Mouse (Mus musculus): ENCODE measurements around the gene Ltbr. TPM values are rescaled to one million over a fixed set of nuclear protein-coding genes. Genes with fewer than 3 reads are reported as not detected.

Gene Ltbr
- total and polyA plus RNA-seq, 2 experiments from 2014 or later, result 18.1 to 34.4 TPM

- Histone ChIP-seq H3K4me1 (ENCODE audit: insufficient read depth, low read length) (peaks cover 18% of the 10 kb centered on the region), H3K9ac (replicated peaks; ENCODE audit: low read length) (no peak overlapping the region), H3K27me3 (ENCODE audit: insufficient read depth, low read length) (peaks cover 3% of the 10 kb centered on the region; the same call in 1 of the 2 replicates), H3K9me3 (ENCODE audit: low read length) (no peaks in the 10 kb centered on the region), H3K27ac (no peak overlapping the region), H3K4me3 (ENCODE audit: low read length) (no peak overlapping the region), H3K36me3 (ENCODE audit: insufficient read depth, low read length) (no peaks in the 10 kb centered on the region), H3K4me2 (ENCODE audit: low read depth, low read length) (no peak overlapping the region)
- no peak for DNase-seq (ENCODE audit: low spot score)
- WGBS, result 77% methylated on average over 6 of the region's 6 CpGs
- TF ChIP-seq CTCF (IDR thresholded peaks at IDR 0.05; ENCODE audit: low read depth), result no peak
- ATAC-seq, result no peak
Observed at GRCm38 (mm10) chr6:125314746-125315145, 1.1 kb upstream of the Ltbr start.

- DNase-seq (ENCODE audit: low spot score) (no peak), ATAC-seq (peak; percentile 43)
- TF ChIP-seq CTCF (IDR thresholded peaks at IDR 0.05; ENCODE audit: low read depth), result no peak
- 39% methylated on average over 7 of the region's 7 CpGs for WGBS
- H3K9me3 ChIP-seq (ENCODE audit: low read length), result no peaks in the 10 kb centered on the region
- H3K9ac ChIP-seq (replicated peaks; ENCODE audit: low read length), result peak overlapping the region; percentile 59
- peak overlapping the region; percentile 34 for H3K4me3 ChIP-seq (ENCODE audit: low read length)
- H3K36me3 ChIP-seq (ENCODE audit: insufficient read depth, low read length), result no peaks in the 10 kb centered on the region
- no peaks in the 10 kb centered on the region for H3K27me3 ChIP-seq (ENCODE audit: insufficient read depth, low read length)
- no peak overlapping the region for H3K27ac ChIP-seq
- H3K4me1 ChIP-seq (ENCODE audit: insufficient read depth, low read length), result peaks cover 18% of the 10 kb centered on the region
- H3K4me2 ChIP-seq (ENCODE audit: low read depth, low read length), result peak overlapping the region; percentile 56
Observed at GRCm38 (mm10) chr6:125314231-125314563, 512 bp upstream of the Ltbr start.

GRCm38 (mm10) chr6:125312581-125313355 lies 917 bp downstream of the Ltbr start:
- ATAC-seq (no peak), DNase-seq (ENCODE audit: low spot score) (peak; percentile 5)
- TF ChIP-seq CTCF (IDR thresholded peaks at IDR 0.05; ENCODE audit: low read depth), result no peak
- Histone ChIP-seq H3K27ac (0 out of 2 replicates have a peak overlapping the region, but pooled peaks have one; percentile 3), H3K9ac (replicated peaks; ENCODE audit: low read length) (peak overlapping the region; percentile 59), H3K36me3 (ENCODE audit: insufficient read depth, low read length) (no peaks in the 10 kb centered on the region), H3K4me3 (ENCODE audit: low read length) (peak overlapping the region; percentile 34), H3K4me1 (ENCODE audit: insufficient read depth, low read length) (peaks cover 18% of the 10 kb centered on the region), H3K27me3 (ENCODE audit: insufficient read depth, low read length) (no peaks in the 10 kb centered on the region), H3K4me2 (ENCODE audit: low read depth, low read length) (peak overlapping the region; percentile 56), H3K9me3 (ENCODE audit: low read length) (no peaks in the 10 kb centered on the region)
- 64% methylated on average over 22 of the region's 22 CpGs for WGBS

GRCm38 (mm10) chr6:125312171-125312570 lies 1.5 kb downstream of the Ltbr start:
- DNase-seq (ENCODE audit: low spot score) (no peak), ATAC-seq (no peak)
- Histone ChIP-seq H3K9me3 (ENCODE audit: low read length) (no peaks in the 10 kb centered on the region), H3K36me3 (ENCODE audit: insufficient read depth, low read length) (no peaks in the 10 kb centered on the region), H3K9ac (replicated peaks; ENCODE audit: low read length) (no peak overlapping the region), H3K4me2 (ENCODE audit: low read depth, low read length) (peak overlapping the region; percentile 56; the same call in 1 of the 2 replicates), H3K27ac (no peak overlapping the region), H3K27me3 (ENCODE audit: insufficient read depth, low read length) (no peaks in the 10 kb centered on the region), H3K4me1 (ENCODE audit: insufficient read depth, low read length) (peaks cover 18% of the 10 kb centered on the region), H3K4me3 (ENCODE audit: low read length) (no peak overlapping the region)
- 87% methylated on average over 9 of the region's 9 CpGs for WGBS
- no peak for TF ChIP-seq CTCF (IDR thresholded peaks at IDR 0.05; ENCODE audit: low read depth)

GRCm38 (mm10) chr6:125309406-125309805 lies 4.3 kb downstream of the Ltbr start:
- Histone ChIP-seq H3K36me3 (ENCODE audit: insufficient read depth, low read length) (no peaks in the 10 kb centered on the region), H3K4me1 (ENCODE audit: insufficient read depth, low read length) (peaks cover 16% of the 10 kb centered on the region), H3K9ac (replicated peaks; ENCODE audit: low read length) (no peak overlapping the region), H3K4me3 (ENCODE audit: low read length) (no peak overlapping the region), H3K9me3 (ENCODE audit: low read length) (no peaks in the 10 kb centered on the region), H3K27me3 (ENCODE audit: insufficient read depth, low read length) (no peaks in the 10 kb centered on the region), H3K4me2 (ENCODE audit: low read depth, low read length) (no peak overlapping the region), H3K27ac (no peak overlapping the region; the same call in 1 of the 2 replicates)
- WGBS, result 37% methylated on average over 5 of the region's 5 CpGs
- peak; percentile 11 for DNase-seq (ENCODE audit: low spot score)
- no peak for TF ChIP-seq CTCF (IDR thresholded peaks at IDR 0.05; ENCODE audit: low read depth)
- 0 out of 2 replicates have a peak, but pooled peaks have one; percentile 10 for ATAC-seq

- DNase-seq (ENCODE audit: low spot score) (peak; percentile 17), ATAC-seq (no peak; the same call in 1 of the 2 replicates)
- H3K27me3 ChIP-seq (ENCODE audit: insufficient read depth, low read length), result no peaks in the 10 kb centered on the region
- 13% methylated on average over 13 of the region's 13 CpGs for WGBS
- no peaks in the 10 kb centered on the region for H3K36me3 ChIP-seq (ENCODE audit: insufficient read depth, low read length)
- no peak overlapping the region for H3K4me3 ChIP-seq (ENCODE audit: low read length)
- H3K27ac ChIP-seq, result no peak overlapping the region; the same call in 1 of the 2 replicates
- no peak for TF ChIP-seq CTCF (IDR thresholded peaks at IDR 0.05; ENCODE audit: low read depth)
- no peak overlapping the region for H3K9ac ChIP-seq (replicated peaks; ENCODE audit: low read length)
- H3K9me3 ChIP-seq (ENCODE audit: low read length), result no peaks in the 10 kb centered on the region
- H3K4me2 ChIP-seq (ENCODE audit: low read depth, low read length), result no peak overlapping the region
- peaks cover 11% of the 10 kb centered on the region for H3K4me1 ChIP-seq (ENCODE audit: insufficient read depth, low read length)
Observed at GRCm38 (mm10) chr6:125308921-125309320, 4.8 kb downstream of the Ltbr start.

- Histone ChIP-seq H3K27ac (no peak overlapping the region), H3K9ac (replicated peaks; ENCODE audit: low read length) (no peak overlapping the region), H3K4me2 (ENCODE audit: low read depth, low read length) (no peak overlapping the region), H3K36me3 (ENCODE audit: insufficient read depth, low read length) (no peaks in the 10 kb centered on the region), H3K4me3 (ENCODE audit: low read length) (no peak overlapping the region), H3K27me3 (ENCODE audit: insufficient read depth, low read length) (no peaks in the 10 kb centered on the region), H3K4me1 (ENCODE audit: insufficient read depth, low read length) (no peaks in the 10 kb centered on the region; the same call in 1 of the 2 replicates), H3K9me3 (ENCODE audit: low read length) (no peaks in the 10 kb centered on the region)
- DNase-seq (ENCODE audit: low spot score), result no peak
- no peak for TF ChIP-seq CTCF (IDR thresholded peaks at IDR 0.05; ENCODE audit: low read depth)
- whole genome bisulfite sequencing, result 89% methylated on average over 5 of the region's 5 CpGs
- no peak for ATAC-seq
Observed at GRCm38 (mm10) chr6:125307091-125307490, 6.6 kb downstream of the Ltbr start.
